Mouse (Mus musculus) T-cell, adult 2 months (primary cell): ENCODE results near the gene 4930432K21Rik.

Experiments
- DNase-seq: peaks from one replicate; pipeline ENCODE4 v3.0.0; 2022; ENCODE audit warnings: low spot score

Gene 4930432K21Rik

GRCm38 (mm10) chr8:84192555-84192954 is 44.7 kb downstream of the 4930432K21Rik start:
- peak; percentile 63 for DNase-seq

- no peak for DNase-seq
Observed at GRCm38 (mm10) chr8:84193161-84193560, 45.3 kb downstream of the 4930432K21Rik start.

- peak; percentile 28 for DNase-seq
Observed at GRCm38 (mm10) chr8:84193566-84193965, 45.7 kb downstream of the 4930432K21Rik start.

GRCm38 (mm10) chr8:84194224-84194743 is 46.5 kb downstream of the 4930432K21Rik start:
- no peak for DNase-seq

GRCm38 (mm10) chr8:84197141-84197921 is 49.5 kb downstream of the 4930432K21Rik start:
- DNase-seq = peak; percentile 85

GRCm38 (mm10) chr8:84197922-84198774 is 50.3 kb downstream of the 4930432K21Rik start:
- DNase-seq = peak; percentile 100

GRCm38 (mm10) chr8:84198871-84199270 is 51.0 kb downstream of the 4930432K21Rik start:
- DNase-seq = no peak

GRCm38 (mm10) chr8:84199348-84200125 is 51.7 kb downstream of the 4930432K21Rik start:
- DNase-seq = no peak

GRCm38 (mm10) chr8:84200126-84200555 is 52.3 kb downstream of the 4930432K21Rik start:
- no peak for DNase-seq

- DNase-seq = no peak
Observed at GRCm38 (mm10) chr8:84200652-84201544, 53.1 kb downstream of the 4930432K21Rik start.

- DNase-seq = peak; percentile 50
Observed at GRCm38 (mm10) chr8:84201545-84202245, 53.9 kb downstream of the 4930432K21Rik start.

- DNase-seq = no peak
Observed at GRCm38 (mm10) chr8:84202466-84202865, 54.6 kb downstream of the 4930432K21Rik start.

GRCm38 (mm10) chr8:84202938-84203917 is 55.4 kb downstream of the 4930432K21Rik start:
- peak; percentile 83 for DNase-seq

- peak; percentile 52 for DNase-seq
Observed at GRCm38 (mm10) chr8:84203975-84204772, 56.3 kb downstream of the 4930432K21Rik start.

- DNase-seq = no peak
Observed at GRCm38 (mm10) chr8:84205073-84205472, 57.2 kb downstream of the 4930432K21Rik start.

GRCm38 (mm10) chr8:84206666-84207065 is 58.8 kb downstream of the 4930432K21Rik start:
- DNase-seq = no peak

GRCm38 (mm10) chr8:84207811-84208210 is 60.0 kb downstream of the 4930432K21Rik start:
- no peak for DNase-seq
